10 mouse cellular contexts compared by ENCODE assay signal in genomic region chr16:35839680-35840079, GRCm38 (mm10). TPM values are rescaled to one million over a fixed set of nuclear protein-coding genes. Genes with fewer than 3 reads are reported as not detected.
DNase-seq lines count a peak whose midpoint lies in the region; ATAC-seq and TF ChIP-seq lines count a peak whose summit lies in the region.
"Had no signal": no experiment of that assay in that cellular context is flagged by ENCODE, and none has a peak within 500 bp of the region (broad histone marks: within the 10 kb centered on the region; RNA-seq: fewer than 3 reads in every experiment).

No protein-coding gene starts in this region.

- no peaks in the 10 kb centered on the region for H3K9me3 ChIP-seq in hindbrain, embryonic 11.5 days (ENCODE audit: control insufficient read depth, low read length)
- peaks cover 3% of the 10 kb centered on the region; the same call in 1 of the 2 replicates for H3K9me3 ChIP-seq in hindbrain, embryonic 13.5 days
- no peaks in the 10 kb centered on the region for H3K9me3 ChIP-seq in ES-E14 (ENCODE audit: control insufficient read depth, insufficient read depth, low read depth, low read length)
- H3K9me3 ChIP-seq in neural tube, embryonic 15.5 days (replicated peaks), result no peaks in the 10 kb centered on the region
- H3K9me3 ChIP-seq: embryonic facial prominence, embryonic 13.5 days; limb, embryonic 15.5 days had no signal

- no peak for ATAC-seq in hindbrain, embryonic 11.5 days (ENCODE audit: low FRiP score)
- no peak for ATAC-seq in hindbrain, embryonic 13.5 days (ENCODE audit: low FRiP score)
- ATAC-seq in neural tube, embryonic 15.5 days (ENCODE audit: low FRiP score), result no peak

- in situ Hi-C loops in ES-E14 (cut with MboI; ENCODE audit: low sequenced_read_pairs in 2 of 2, unreplicated experiment in 2 of 2), result no loop called here

- H3K4me1 ChIP-seq in hindbrain, embryonic 11.5 days (replicated peaks; ENCODE audit: control insufficient read depth, insufficient read depth, low read length), result no peaks in the 10 kb centered on the region
- no peaks in the 10 kb centered on the region for H3K4me1 ChIP-seq in hindbrain, embryonic 13.5 days (replicated peaks)
- peaks cover 0 to 5% of the 10 kb centered on the region in 2 experiments; a peak in 1 of 4 replicates for H3K4me1 ChIP-seq in ES-E14 (ENCODE audit: control insufficient read depth in 2 of 2, insufficient read depth in 2 of 2, low read length in 2 of 2, poor library complexity in 1 of 2)
- no peaks in the 10 kb centered on the region for H3K4me1 ChIP-seq in neural tube, embryonic 15.5 days
- H3K4me1 ChIP-seq: embryonic facial prominence, embryonic 13.5 days; limb, embryonic 15.5 days had no signal

- no peak overlapping the region for H3K9ac ChIP-seq in hindbrain, embryonic 11.5 days (ENCODE audit: low read depth, low read length)
- H3K9ac ChIP-seq in hindbrain, embryonic 13.5 days, result no peak overlapping the region
- H3K9ac ChIP-seq in ES-E14 (ENCODE audit: insufficient read depth, low read depth, low read length, poor library complexity, severe bottlenecking), result no peak overlapping the region
- H3K9ac ChIP-seq in neural tube, embryonic 15.5 days (replicated peaks), result no peak overlapping the region
- H3K9ac ChIP-seq: embryonic facial prominence, embryonic 13.5 days; limb, embryonic 15.5 days had no signal

- intact Hi-C loops in left cerebral cortex, postnatal 4 days (cut with DNase I), result no loop called here

- H3K4me2 ChIP-seq in hindbrain, embryonic 11.5 days (replicated peaks; ENCODE audit: low read depth, low read length), result no peak overlapping the region
- no peak overlapping the region for H3K4me2 ChIP-seq in hindbrain, embryonic 13.5 days
- no peak overlapping the region for H3K4me2 ChIP-seq in neural tube, embryonic 15.5 days
- H3K4me2 ChIP-seq: embryonic facial prominence, embryonic 13.5 days; limb, embryonic 15.5 days had no signal

- no peak overlapping the region for H3K27ac ChIP-seq in hindbrain, embryonic 11.5 days (ENCODE audit: low read depth, low read length)
- H3K27ac ChIP-seq in hindbrain, embryonic 13.5 days, result no peak overlapping the region
- H3K27ac ChIP-seq in ES-E14 (ENCODE audit: insufficient read depth, low read depth, low read length, poor library complexity, severe bottlenecking), result no peak overlapping the region
- no peak overlapping the region for H3K27ac ChIP-seq in neural tube, embryonic 15.5 days (replicated peaks)
- H3K27ac ChIP-seq: embryonic facial prominence, embryonic 13.5 days; limb, embryonic 15.5 days had no signal

- no peaks in the 10 kb centered on the region for H3K27me3 ChIP-seq in hindbrain, embryonic 11.5 days (ENCODE audit: control insufficient read depth, insufficient read depth, low read length)
- no peaks in the 10 kb centered on the region for H3K27me3 ChIP-seq in hindbrain, embryonic 13.5 days
- H3K27me3 ChIP-seq in neural tube, embryonic 15.5 days (replicated peaks), result no peaks in the 10 kb centered on the region
- H3K27me3 ChIP-seq: embryonic facial prominence, embryonic 13.5 days; limb, embryonic 15.5 days had no signal

- H3K4me3 ChIP-seq in hindbrain, embryonic 11.5 days (ENCODE audit: low read depth, low read length), result no peak overlapping the region
- H3K4me3 ChIP-seq in hindbrain, embryonic 13.5 days, result no peak overlapping the region
- H3K4me3 ChIP-seq in ES-E14 (ENCODE audit: insufficient read depth in 1 of 2, low read depth in 1 of 2, low read length in 2 of 2, poor library complexity in 1 of 2, severe bottlenecking in 1 of 2), result no peak overlapping the region
- H3K4me3 ChIP-seq in neural tube, embryonic 15.5 days (replicated peaks), result no peak overlapping the region
- H3K4me3 ChIP-seq: embryonic facial prominence, embryonic 13.5 days; limb, embryonic 15.5 days had no signal

- no peaks in the 10 kb centered on the region for H3K36me3 ChIP-seq in hindbrain, embryonic 11.5 days (ENCODE audit: control insufficient read depth, insufficient read depth, low read length)
- no peaks in the 10 kb centered on the region for H3K36me3 ChIP-seq in hindbrain, embryonic 13.5 days
- no peaks in the 10 kb centered on the region for H3K36me3 ChIP-seq in ES-E14 (ENCODE audit: control insufficient read depth, insufficient read depth, low read length, poor library complexity, severe bottlenecking)
- H3K36me3 ChIP-seq in neural tube, embryonic 15.5 days, result no peaks in the 10 kb centered on the region
- H3K36me3 ChIP-seq: embryonic facial prominence, embryonic 13.5 days; limb, embryonic 15.5 days had no signal

- WGBS in hindbrain, embryonic 11.5 days, result 35% methylated on average over 1 of the region's 1 CpGs
- WGBS in hindbrain, embryonic 13.5 days, result 19% methylated on average over 1 of the region's 1 CpGs
- 13% methylated on average over 1 of the region's 1 CpGs for WGBS in neural tube, embryonic 15.5 days

- peak; percentile 46 for DNase-seq in hindbrain, embryonic 11.5 days (ENCODE audit: low spot score)
- DNase-seq in 416B (ENCODE audit: low read depth) (peak; percentile 71), ES-E14 (ENCODE audit: low read depth, low spot score) (peak; percentile 56)
- DNase-seq in embryo, embryonic 9.5 days (ENCODE audit: extremely low spot score), result peak; percentile 25
- DNase-seq in left cerebral cortex, postnatal 4 days, result peak; percentile 11
- peak; percentile 67 for DNase-seq in thymus, postnatal 0 days (ENCODE audit: low spot score)

TF ChIP-seq in ES-E14, 5 proteins besides CTCF, POLR2A, EP300 and RAD21:
- TF ChIP-seq HCFC1 (IDR thresholded peaks at IDR 0.05; ENCODE audit: borderline replicate concordance, insufficient read depth, low read length) (no peak), MAFK (IDR thresholded peaks at IDR 0.05; ENCODE audit: insufficient read depth, low read depth, low read length) (no peak), ZNF384 (IDR thresholded peaks at IDR 0.05; ENCODE audit: low read depth, low read length) (no peak), ZC3H11A (IDR thresholded peaks at IDR 0.05; ENCODE audit: borderline replicate concordance, low read depth, low read length) (0 out of 2 replicates have a peak, but pooled peaks have one; percentile 15), CHD2 (IDR thresholded peaks at IDR 0.05; ENCODE audit: low read depth, low read length) (no peak)

RNA-seq across cellular contexts. Expression of gene Parp14, which starts 31.7 kb away (rescaled TPM):
- polyA plus RNA-seq in hindbrain, embryonic 11.5 days (2014; fragmentation: Nextera tagmentation; extraction: Ambion mirVana), result 0.25 and 0.47 TPM in 2 replicates
- polyA plus RNA-seq in hindbrain, embryonic 13.5 days (2015; fragmentation: Nextera tagmentation; extraction: Ambion mirVana), result 0.17 and 0.48 TPM in 2 replicates
- 2.5 and 4.6 TPM in 2 replicates for total RNA-seq in ES-E14 (2012; rRNA removed)
- total RNA-seq in left cerebral cortex, postnatal 4 days (2021), result 1 to 10 TPM in 1 of 2 experiments, under 1 TPM in 1; 0.60 to 1.3 TPM
- 5.3 and 5.5 TPM in 2 replicates for polyA plus RNA-seq in thymus, postnatal 0 days (2015; fragmentation: Nextera tagmentation; extraction: Ambion mirVana)
- polyA plus RNA-seq in neural tube, embryonic 15.5 days (2015; fragmentation: Nextera tagmentation; extraction: Ambion mirVana), result 0.65 and 2.0 TPM in 2 replicates

Comparison
In these comparisons a context has a peak if more than half of its experiments do, and no peak if none do; other contexts are left out.
1. DNase-seq: peak in every context shown above with its lines; median percentile 71 in 416B; 67 in thymus, postnatal 0 days; 56 in ES-E14; 46 in hindbrain, embryonic 11.5 days; 25 in embryo, embryonic 9.5 days; 11 in left cerebral cortex, postnatal 4 days.